Mouse (Mus musculus) kidney, embryonic 16.5 days (tissue): ENCODE results near the gene Arhgap10. TPM values are rescaled to one million over a fixed set of nuclear protein-coding genes. Genes with fewer than 3 reads are reported as not detected.

ENCODE experiments used
- ATAC-seq: fragments of 200-750 bp; cut with Nextera tagmentation; 2 replicates; pipeline ENCODE4 v1.8.0; 2017; ENCODE audit warnings: moderate TSS enrichment; ENCODE audit not compliant: low FRiP score, low TSS enrichment
- H3K27ac ChIP-seq: fragments of 300-500 bp; sonication (generic); 2 replicates; pipeline ENCODE4 v1.5.1; 2014; ENCODE audit warnings: low read length
- H3K27me3 ChIP-seq: fragments of 300-500 bp; sonication (generic); 2 replicates; pipeline ENCODE4 v1.6.1; 2014; ENCODE audit warnings: low read length, control low read depth, mixed read lengths; ENCODE audit not compliant: insufficient read depth
- H3K36me3 ChIP-seq: fragments of 300-500 bp; sonication (generic); 2 replicates; pipeline ENCODE4 v1.6.1; 2014; ENCODE audit warnings: low read length, control low read depth, mixed read lengths; ENCODE audit not compliant: insufficient read depth
- H3K4me1 ChIP-seq: fragments of 300-500 bp; sonication (generic); 2 replicates; pipeline ENCODE4 v1.6.1; 2014; ENCODE audit warnings: low read length, control low read depth, mixed read lengths; ENCODE audit not compliant: insufficient read depth
- H3K4me2 ChIP-seq: fragments of 300-500 bp; sonication (generic); replicated peaks from 2 replicates; pipeline ENCODE4 v1.6.1; 2014; ENCODE audit warnings: low read depth, low read length
- H3K4me3 ChIP-seq: fragments of 300-500 bp; sonication (generic); 2 replicates; pipeline ENCODE4 v1.5.1; 2014; ENCODE audit warnings: mild to moderate bottlenecking, low read length
- H3K9ac ChIP-seq: fragments of 300-500 bp; sonication (generic); replicated peaks from 2 replicates; pipeline ENCODE4 v1.6.1; 2014; ENCODE audit warnings: low read length
- H3K9me3 ChIP-seq: fragments of 300-500 bp; sonication (generic); 2 replicates; pipeline ENCODE4 v1.6.1; 2016; ENCODE audit warnings: low read length, control low read depth
- WGBS: fragments of 180-500 bp; shearing (Covaris S2); extraction: QIAGEN DNeasy Blood & Tissue Kit; methylation state at CpG from one replicate; pipeline ENCODE4 v1.1.7; 2014; 5-methylcytosine and 5-hydroxymethylcytosine counted together
- polyA plus RNA-seq: library from polyadenylated mRNA; unstranded; fragments of >200 nt; fragmentation: Nextera tagmentation; extraction: Ambion mirVana; gene quantifications from 2 replicates; pipeline ENCODE4 v1.2.1, GENCODE M21; 2015

Arhgap10 gene
- polyA plus RNA-seq, 1 experiment from 2014 or later, result 36.0 TPM

- no peak overlapping the region for H3K4me3 ChIP-seq
- no peaks in the 10 kb centered on the region for H3K27me3 ChIP-seq
- no peak for ATAC-seq
- H3K9me3 ChIP-seq, result no peaks in the 10 kb centered on the region
- no peak overlapping the region for H3K9ac ChIP-seq
- H3K36me3 ChIP-seq, result no peaks in the 10 kb centered on the region
- WGBS, result 84% methylated on average over 12 of the region's 12 CpGs
- H3K4me2 ChIP-seq, result no peak overlapping the region
- no peak overlapping the region for H3K27ac ChIP-seq
- H3K4me1 ChIP-seq, result no peaks in the 10 kb centered on the region
Measured at GRCm38 (mm10) chr8:77536821-77537220, 19.1 kb upstream of the Arhgap10 start.

GRCm38 (mm10) chr8:77535026-77535595 lies 17.4 kb upstream of the Arhgap10 start:
- Histone ChIP-seq H3K9me3 (no peaks in the 10 kb centered on the region), H3K36me3 (no peaks in the 10 kb centered on the region), H3K27ac (no peak overlapping the region), H3K4me3 (no peak overlapping the region), H3K4me2 (no peak overlapping the region), H3K9ac (no peak overlapping the region), H3K27me3 (no peaks in the 10 kb centered on the region), H3K4me1 (no peaks in the 10 kb centered on the region)
- WGBS, result 82% methylated on average over 5 of the region's 5 CpGs
- ATAC-seq, result peak; percentile 49; the same call in 1 of the 2 replicates

GRCm38 (mm10) chr8:77534358-77534992 lies 16.7 kb upstream of the Arhgap10 start:
- no peaks in the 10 kb centered on the region for H3K4me1 ChIP-seq
- no peaks in the 10 kb centered on the region for H3K27me3 ChIP-seq
- no peak overlapping the region for H3K9ac ChIP-seq
- no peak overlapping the region for H3K4me3 ChIP-seq
- no peak overlapping the region for H3K4me2 ChIP-seq
- H3K27ac ChIP-seq, result no peak overlapping the region
- H3K9me3 ChIP-seq, result no peaks in the 10 kb centered on the region
- ATAC-seq, result no peak; the same call in 1 of the 2 replicates
- 60% methylated on average over 8 of the region's 8 CpGs for WGBS
- H3K36me3 ChIP-seq, result no peaks in the 10 kb centered on the region

GRCm38 (mm10) chr8:77526130-77526529 lies 8.4 kb upstream of the Arhgap10 start:
- H3K4me2 ChIP-seq, result no peak overlapping the region
- H3K27me3 ChIP-seq, result no peaks in the 10 kb centered on the region
- 73% methylated on average over 8 of the region's 8 CpGs for WGBS
- no peak overlapping the region for H3K4me3 ChIP-seq
- peaks cover 22% of the 10 kb centered on the region for H3K4me1 ChIP-seq
- H3K36me3 ChIP-seq, result no peaks in the 10 kb centered on the region
- H3K9me3 ChIP-seq, result no peaks in the 10 kb centered on the region
- ATAC-seq, result no peak
- no peak overlapping the region for H3K9ac ChIP-seq
- no peak overlapping the region for H3K27ac ChIP-seq

- Histone ChIP-seq H3K9ac (no peak overlapping the region), H3K36me3 (no peaks in the 10 kb centered on the region), H3K27ac (peak overlapping the region; percentile 41; the same call in 1 of the 2 replicates), H3K4me1 (peaks cover 22% of the 10 kb centered on the region), H3K4me2 (no peak overlapping the region), H3K27me3 (no peaks in the 10 kb centered on the region), H3K9me3 (no peaks in the 10 kb centered on the region), H3K4me3 (no peak overlapping the region)
- no peak for ATAC-seq
- 90% methylated on average over 2 of the region's 2 CpGs for WGBS
Measured at GRCm38 (mm10) chr8:77524906-77525305, 7.2 kb upstream of the Arhgap10 start.

GRCm38 (mm10) chr8:77524018-77524615 lies 6.4 kb upstream of the Arhgap10 start:
- H3K9me3 ChIP-seq, result no peaks in the 10 kb centered on the region
- H3K27me3 ChIP-seq, result no peaks in the 10 kb centered on the region
- H3K4me2 ChIP-seq, result peak overlapping the region; percentile 33
- no peak overlapping the region for H3K4me3 ChIP-seq
- peaks cover 23% of the 10 kb centered on the region for H3K4me1 ChIP-seq
- peak overlapping the region; percentile 77 for H3K27ac ChIP-seq
- ATAC-seq, result peak; percentile 83
- 29% methylated on average over 14 of the region's 14 CpGs for WGBS
- H3K9ac ChIP-seq, result no peak overlapping the region
- H3K36me3 ChIP-seq, result no peaks in the 10 kb centered on the region

- H3K4me2 ChIP-seq, result peak overlapping the region; percentile 17; the same call in 1 of the 2 replicates
- no peak overlapping the region for H3K4me3 ChIP-seq
- no peak overlapping the region; the same call in 1 of the 2 replicates for H3K9ac ChIP-seq
- peaks cover 30% of the 10 kb centered on the region for H3K4me1 ChIP-seq
- ATAC-seq, result no peak
- peak overlapping the region; percentile 39; the same call in 1 of the 2 replicates for H3K27ac ChIP-seq
- no peaks in the 10 kb centered on the region for H3K9me3 ChIP-seq
- no peaks in the 10 kb centered on the region for H3K27me3 ChIP-seq
- WGBS, result 46% methylated on average over 8 of the region's 8 CpGs
- no peaks in the 10 kb centered on the region for H3K36me3 ChIP-seq
Measured at GRCm38 (mm10) chr8:77522984-77523383, 5.2 kb upstream of the Arhgap10 start.

- H3K36me3 ChIP-seq, result no peaks in the 10 kb centered on the region
- no peaks in the 10 kb centered on the region for H3K27me3 ChIP-seq
- ATAC-seq, result no peak
- 64% methylated on average over 8 of the region's 8 CpGs for whole genome bisulfite sequencing
- no peak overlapping the region for H3K9ac ChIP-seq
- peaks cover 38% of the 10 kb centered on the region for H3K4me1 ChIP-seq
- H3K9me3 ChIP-seq, result no peaks in the 10 kb centered on the region
- no peak overlapping the region for H3K4me2 ChIP-seq
- no peak overlapping the region for H3K4me3 ChIP-seq
- H3K27ac ChIP-seq, result no peak overlapping the region
Measured at GRCm38 (mm10) chr8:77521028-77521785, 3.5 kb upstream of the Arhgap10 start.

- Histone ChIP-seq H3K9ac (no peak overlapping the region), H3K27me3 (no peaks in the 10 kb centered on the region), H3K4me3 (no peak overlapping the region), H3K27ac (no peak overlapping the region), H3K9me3 (no peaks in the 10 kb centered on the region), H3K4me1 (peaks cover 44% of the 10 kb centered on the region), H3K4me2 (no peak overlapping the region), H3K36me3 (no peaks in the 10 kb centered on the region)
- no peak for ATAC-seq
- WGBS, result 88% methylated on average over 4 of the region's 4 CpGs
Measured at GRCm38 (mm10) chr8:77520601-77521000, 2.8 kb upstream of the Arhgap10 start.
